ENCODE assay signal across 8 mouse cellular contexts in genomic region chr5:123394303-123394956, GRCm38 (mm10). TPM values are rescaled to one million over a fixed set of nuclear protein-coding genes. Genes with fewer than 3 reads are reported as not detected.
DNase-seq lines count a peak whose midpoint lies in the region; ATAC-seq lines count a peak whose summit lies in the region.

Gene Mlxip (plus strand): TSS chr5:123394798.

- H3K4me2 ChIP-seq in hindbrain, embryonic 15.5 days, result peak within 1 kb of the TSS; percentile 78

- H3K27me3 ChIP-seq in hindbrain, embryonic 15.5 days, result no peaks in the 10 kb centered on the region

- no peaks in the 10 kb centered on the region for H3K9me3 ChIP-seq in hindbrain, embryonic 15.5 days

- H3K9ac ChIP-seq in hindbrain, embryonic 15.5 days, result peak within 1 kb of the TSS; percentile 79

- peak; percentile 95 for ATAC-seq in hindbrain, embryonic 15.5 days (ENCODE audit: low FRiP score, low read depth)

- WGBS in hindbrain, embryonic 15.5 days, result 0% methylated on average over 47 of the region's 50 CpGs

- no peaks in the 10 kb centered on the region for H3K36me3 ChIP-seq in hindbrain, embryonic 15.5 days

- H3K27ac ChIP-seq in hindbrain, embryonic 15.5 days (replicated peaks), result peak within 1 kb of the TSS; percentile 83

- H3K4me1 ChIP-seq in hindbrain, embryonic 15.5 days (replicated peaks), result peaks cover 49% of the 10 kb centered on the region

- peak within 1 kb of the TSS; percentile 92 for H3K4me3 ChIP-seq in hindbrain, embryonic 15.5 days

- peak; percentile 98 for DNase-seq in R1 (ENCODE audit: low read depth, low spot score)
- DNase-seq in cerebellum, postnatal 25 days, result peak; percentile 93 to 94
- DNase-seq in frontal cortex, postnatal 36 days (ENCODE audit: low spot score in 2 of 2), result peak; percentile 91
- DNase-seq in left cerebral cortex, adult 11 months (ENCODE audit: low spot score), result peak; percentile 87
- DNase-seq in lung, postnatal 4 days, result peak; percentile 95 to 99
- DNase-seq in retina, postnatal 7 days (ENCODE audit: low read depth, low spot score), result peak; percentile 80
- DNase-seq in urinary bladder, adult 2 months (ENCODE audit: low spot score), result peak; percentile 93

RNA-seq across cellular contexts. Expression of gene Mlxip, which starts in this region (rescaled TPM):
- 18.3 and 20.6 TPM in 2 replicates for polyA plus RNA-seq in hindbrain, embryonic 15.5 days (2015; fragmentation: Nextera tagmentation; extraction: Ambion mirVana)
- polyA plus RNA-seq in urinary bladder, adult 2 months (2012; rRNA removed), result 27.6 and 28.0 TPM in 2 replicates

Comparison
In these comparisons a context has a peak if more than half of its experiments do, and no peak if none do; other contexts are left out.
1. Peak in every context shown above with its lines: DNase-seq, ATAC-seq, H3K4me3 ChIP-seq and H3K27ac ChIP-seq.